Mouse (Mus musculus) kidney, postnatal 0 days (tissue): ENCODE measurements around the gene Gapvd1. TPM values are rescaled to one million over a fixed set of nuclear protein-coding genes. Genes with fewer than 3 reads are reported as not detected.

ENCODE experiments used
- ATAC-seq: fragments of 200-750 bp; cut with Nextera tagmentation; replicated peaks from 2 replicates; pipeline ENCODE4 v1.8.0; 2017; ENCODE audit warnings: low read depth, moderate number of reproducible peaks, moderate TSS enrichment, moderate library complexity; ENCODE audit not compliant: low FRiP score
- DNase-seq: peaks from one replicate; pipeline ENCODE4 v3.0.0-alpha.2; 2016; ENCODE audit warnings: low spot score
- H3K27ac ChIP-seq: fragments of 300-500 bp; sonication (generic); 2 replicates; pipeline ENCODE4 v1.5.1; 2014; ENCODE audit warnings: mild to moderate bottlenecking
- H3K27me3 ChIP-seq: fragments of 300-500 bp; sonication (generic); 2 replicates; pipeline ENCODE4 v1.6.1; 2014; ENCODE audit warnings: low read length, mixed read lengths; ENCODE audit not compliant: insufficient read depth
- H3K36me3 ChIP-seq: fragments of 300-500 bp; sonication (generic); 2 replicates; pipeline ENCODE4 v1.6.1; 2014; ENCODE audit warnings: low read length, mixed read lengths; ENCODE audit not compliant: insufficient read depth
- H3K4me1 ChIP-seq: fragments of 300-500 bp; sonication (generic); replicated peaks from 2 replicates; pipeline ENCODE4 v1.6.1; 2014; ENCODE audit warnings: antibody characterized with exemption, low read length, mixed read lengths; ENCODE audit not compliant: insufficient read depth
- H3K4me2 ChIP-seq: fragments of 300-500 bp; sonication (generic); 2 replicates; pipeline ENCODE4 v1.6.1; 2014; ENCODE audit warnings: mild to moderate bottlenecking, low read length, moderate library complexity, mixed read lengths
- H3K4me3 ChIP-seq: fragments of 300-500 bp; sonication (generic); replicated peaks from 2 replicates; pipeline ENCODE4 v1.5.1; 2014; ENCODE audit warnings: low read depth, low read length
- H3K9ac ChIP-seq: fragments of 300-500 bp; sonication (generic); 2 replicates; pipeline ENCODE4 v1.6.1; 2014; ENCODE audit warnings: low read depth, low read length
- H3K9me3 ChIP-seq: fragments of 300-500 bp; sonication (generic); replicated peaks from 2 replicates; pipeline ENCODE4 v1.6.1; 2016; ENCODE audit warnings: low read length, inconsistent platforms, mixed read lengths
- CTCF ChIP-seq: IDR thresholded peaks from 2 replicates; pipeline ENCODE4 v1.5.1; 2016; ENCODE audit warnings: antibody characterized with exemption, low read depth, mild to moderate bottlenecking, moderate library complexity
- WGBS: fragments of 180-500 bp; shearing (Covaris S2); extraction: QIAGEN DNeasy Blood & Tissue Kit; methylation state at CpG from one replicate; pipeline ENCODE4 v1.1.7; 2014; 5-methylcytosine and 5-hydroxymethylcytosine counted together
- polyA plus RNA-seq: library from polyadenylated mRNA; unstranded; fragments of >200 nt; fragmentation: Nextera tagmentation; extraction: Ambion mirVana; gene quantifications from 2 replicates; pipeline ENCODE4 v1.2.1, GENCODE M21; 2015

The Gapvd1 gene
- polyA plus RNA-seq, 1 experiment from 2014 or later, result 56.6 TPM

GRCm38 (mm10) chr2:34644571-34645526 is 110.2 kb downstream of the Gapvd1 start:
- DNase-seq (peak; percentile 57), ATAC-seq (no peak)
- WGBS, result 46% methylated on average over 22 of the region's 22 CpGs
- TF ChIP-seq CTCF, result peak; percentile 72
- Histone ChIP-seq H3K4me3 (no peak overlapping the region), H3K9me3 (no peaks in the 10 kb centered on the region), H3K4me2 (no peak overlapping the region), H3K9ac (no peak overlapping the region), H3K4me1 (peaks cover 10% of the 10 kb centered on the region; the same call in 1 of the 2 replicates), H3K36me3 (no peaks in the 10 kb centered on the region), H3K27me3 (no peaks in the 10 kb centered on the region), H3K27ac (no peak overlapping the region)

GRCm38 (mm10) chr2:34642351-34642750 is 112.7 kb downstream of the Gapvd1 start:
- no peaks in the 10 kb centered on the region for H3K27me3 ChIP-seq
- DNase-seq (peak; percentile 30), ATAC-seq (no peak)
- no peak overlapping the region for H3K4me2 ChIP-seq
- H3K4me3 ChIP-seq, result no peak overlapping the region
- H3K36me3 ChIP-seq, result no peaks in the 10 kb centered on the region
- H3K9ac ChIP-seq, result no peak overlapping the region
- H3K9me3 ChIP-seq, result no peaks in the 10 kb centered on the region
- H3K27ac ChIP-seq, result no peak overlapping the region
- H3K4me1 ChIP-seq, result peaks cover 10% of the 10 kb centered on the region; the same call in 1 of the 2 replicates
- TF ChIP-seq CTCF, result peak; percentile 63
- 40% methylated on average over 2 of the region's 2 CpGs for WGBS

GRCm38 (mm10) chr2:34639725-34640124 is 115.3 kb downstream of the Gapvd1 start:
- Histone ChIP-seq H3K36me3 (no peaks in the 10 kb centered on the region), H3K9ac (no peak overlapping the region), H3K27ac (no peak overlapping the region), H3K4me3 (no peak overlapping the region), H3K27me3 (no peaks in the 10 kb centered on the region), H3K4me2 (no peak overlapping the region), H3K4me1 (peaks cover 4% of the 10 kb centered on the region; the same call in 1 of the 2 replicates), H3K9me3 (no peaks in the 10 kb centered on the region)
- 0 out of 2 replicates have a peak, but pooled peaks have one; percentile 27 for ATAC-seq
- no peak for TF ChIP-seq CTCF
- 59% methylated on average over 5 of the region's 5 CpGs for WGBS
- DNase-seq, result no peak

- H3K27me3 ChIP-seq, result no peaks in the 10 kb centered on the region
- peak; percentile 92 for TF ChIP-seq CTCF
- H3K9me3 ChIP-seq, result no peaks in the 10 kb centered on the region
- DNase-seq (peak; percentile 95), ATAC-seq (peak; percentile 38; the same call in 1 of the 2 replicates)
- peak overlapping the region; percentile 62 for H3K4me2 ChIP-seq
- H3K36me3 ChIP-seq, result no peaks in the 10 kb centered on the region
- 11% methylated on average over 37 of the region's 37 CpGs for WGBS
- no peak overlapping the region for H3K27ac ChIP-seq
- H3K4me1 ChIP-seq, result peaks cover 4% of the 10 kb centered on the region; the same call in 1 of the 2 replicates
- H3K9ac ChIP-seq, result no peak overlapping the region
- H3K4me3 ChIP-seq, result peak overlapping the region; percentile 25
Observed at GRCm38 (mm10) chr2:34638955-34639650, 115.9 kb downstream of the Gapvd1 start.

GRCm38 (mm10) chr2:34635249-34636165 is 119.5 kb downstream of the Gapvd1 start:
- ATAC-seq (no peak), DNase-seq (no peak)
- H3K27ac ChIP-seq, result no peak overlapping the region
- H3K4me1 ChIP-seq, result peaks cover 4% of the 10 kb centered on the region; the same call in 1 of the 2 replicates
- no peaks in the 10 kb centered on the region for H3K9me3 ChIP-seq
- no peak overlapping the region for H3K9ac ChIP-seq
- 62% methylated on average over 14 of the region's 14 CpGs for WGBS
- H3K4me2 ChIP-seq, result no peak overlapping the region
- TF ChIP-seq CTCF, result no peak
- no peaks in the 10 kb centered on the region for H3K36me3 ChIP-seq
- H3K4me3 ChIP-seq, result no peak overlapping the region
- H3K27me3 ChIP-seq, result no peaks in the 10 kb centered on the region
